Mouse (Mus musculus) granulocyte monocyte progenitor cell, adult 5-6 weeks (primary cell): ENCODE results near the gene Gzmb. TPM values are rescaled to one million over a fixed set of nuclear protein-coding genes. Genes with fewer than 3 reads are reported as not detected.

Experiments used
- total RNA-seq, 2 experiments: library from RNA; stranded (forward) in 1 of 2; stranded (reverse) in 1 of 2; fragments of 200-712, 200-1000 nt in 1 of 2; fragments of >200 nt in 1 of 2; fragmentation: Nextera tagmentation in 1 of 2; gene quantifications; 2 replicates each; pipeline ENCODE4 v1.2.3; 2014 to 2017

The Gzmb gene
- total RNA-seq, 2 experiments from 2014 or later = 2.4 to 7.8 TPM

Other genes with a start within 250 kb of the Gzmb start
- not detected in 2 replicates for gene Mcpt1, start 244.3 kb downstream of the Gzmb start, total RNA-seq (2014; fragmentation: Nextera tagmentation)
- not detected in 2 replicates for gene Mcpt1, start 244.3 kb downstream of the Gzmb start, total RNA-seq (2017)
- gene Mcpt9, start 231.8 kb downstream of the Gzmb start, total RNA-seq (2014; fragmentation: Nextera tagmentation) = not detected in 2 replicates
- not detected in 2 replicates for gene Mcpt9, start 231.8 kb downstream of the Gzmb start, total RNA-seq (2017)
- not detected in 2 replicates for gene Mcpt2, start 220.2 kb downstream of the Gzmb start, total RNA-seq (2014; fragmentation: Nextera tagmentation)
- gene Mcpt2, start 220.2 kb downstream of the Gzmb start, total RNA-seq (2017) = not detected in 2 replicates
- gene Mcpt4, start 199.9 kb downstream of the Gzmb start, total RNA-seq (2014; fragmentation: Nextera tagmentation) = not detected in 2 replicates
- gene Mcpt4, start 199.9 kb downstream of the Gzmb start, total RNA-seq (2017) = not detected in 2 replicates
- 85.6 and 130 TPM in 2 replicates for gene Mcpt8, start 177.0 kb downstream of the Gzmb start, total RNA-seq (2014; fragmentation: Nextera tagmentation)
- gene Mcpt8, start 177.0 kb downstream of the Gzmb start, total RNA-seq (2017) = 31.0 and 50.8 TPM in 2 replicates
- 2,198 and 2,270 TPM in 2 replicates for gene Ctsg, start 159.7 kb downstream of the Gzmb start, total RNA-seq (2014; fragmentation: Nextera tagmentation)
- 4,568 and 5,380 TPM in 2 replicates for gene Ctsg, start 159.7 kb downstream of the Gzmb start, total RNA-seq (2017)
- gene Gzme, start 141.6 kb downstream of the Gzmb start, total RNA-seq (2014; fragmentation: Nextera tagmentation) = not detected in 2 replicates
- not detected in 2 replicates for gene Gzme, start 141.6 kb downstream of the Gzmb start, total RNA-seq (2017)
- not detected in 2 replicates for gene Gzmd, start 129.7 kb downstream of the Gzmb start, total RNA-seq (2014; fragmentation: Nextera tagmentation)
- gene Gzmd, start 129.7 kb downstream of the Gzmb start, total RNA-seq (2017) = not detected in 2 replicates
- gene Gzmg, start 102.7 kb downstream of the Gzmb start, total RNA-seq (2014; fragmentation: Nextera tagmentation) = not detected in 2 replicates
- not detected in 2 replicates for gene Gzmg, start 102.7 kb downstream of the Gzmb start, total RNA-seq (2017)
- not detected in 2 replicates for gene Gzmn, start 87.7 kb downstream of the Gzmb start, total RNA-seq (2014; fragmentation: Nextera tagmentation)
- not detected in 2 replicates for gene Gzmn, start 87.7 kb downstream of the Gzmb start, total RNA-seq (2017)
- gene Gzmf, start 50.8 kb downstream of the Gzmb start, total RNA-seq (2014; fragmentation: Nextera tagmentation) = not detected in 2 replicates
- not detected in 2 replicates for gene Gzmf, start 50.8 kb downstream of the Gzmb start, total RNA-seq (2017)
- not detected in 2 replicates for gene Gzmc, start 27.6 kb downstream of the Gzmb start, total RNA-seq (2014; fragmentation: Nextera tagmentation)
- gene Gzmc, start 27.6 kb downstream of the Gzmb start, total RNA-seq (2017) = not detected in 2 replicates
- gene Atp12a, start 102.8 kb upstream of the Gzmb start, total RNA-seq (2014; fragmentation: Nextera tagmentation) = not detected in 2 replicates
- not detected in 2 replicates for gene Atp12a, start 102.8 kb upstream of the Gzmb start, total RNA-seq (2017)
- gene Rnf17, start 140.3 kb upstream of the Gzmb start, total RNA-seq (2014; fragmentation: Nextera tagmentation) = 0.67 and 4.1 TPM in 2 replicates
- gene Rnf17, start 140.3 kb upstream of the Gzmb start, total RNA-seq (2017) = 2.4 and 4.1 TPM in 2 replicates